Mouse (Mus musculus) heart, adult 8-10 months (tissue): ENCODE results near the gene Scp2. TPM values are rescaled to one million over a fixed set of nuclear protein-coding genes. Genes with fewer than 3 reads are reported as not detected.
"Not testable (repeated sequence)": the region's sequence is repeated elsewhere in the genome, so short reads cannot be mapped to it uniquely, and the experiment has no call there.

ENCODE experiments used
- DNase-seq: peaks from one replicate; pipeline ENCODE4 v3.0.0; 2022; ENCODE audit warnings: low spot score
- total RNA-seq, 4 experiments: library from RNA; stranded (reverse); gene quantifications; 2 replicates each; pipeline ENCODE4 v1.2.4; 2022

The Scp2 gene
- 100 to 1,000 TPM; 348 to 427 (median 386) TPM for total RNA-seq

DNA sequence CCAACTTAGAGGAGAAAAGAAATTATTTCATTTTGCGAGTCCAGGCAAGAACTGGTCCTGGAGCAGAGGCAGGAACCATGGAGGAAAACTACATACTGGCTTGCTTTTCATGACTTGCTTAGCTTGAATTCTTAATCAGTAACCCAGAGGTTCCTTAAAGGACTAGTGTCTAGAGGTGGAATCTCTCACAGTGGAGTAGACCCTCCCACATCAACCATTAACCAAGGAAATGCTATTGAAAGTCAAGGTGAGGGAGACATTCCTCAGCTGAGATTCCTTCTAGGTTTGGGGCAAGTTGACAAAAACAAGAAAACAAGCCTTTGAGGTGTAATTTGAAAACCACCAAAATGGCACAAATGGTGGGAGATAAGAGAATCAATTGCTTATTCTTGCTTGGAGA is at the start of gene Scp2:
Scp2 (minus strand) TSS at position 119 of the 400 bp plus-strand sequence.
- no peak for DNase-seq

GRCm38 (mm10) chr4:108192821-108193323 is 48.1 kb upstream of the Scp2 start:
- DNase-seq = no peak

GRCm38 (mm10) chr4:108182278-108182677 is 37.5 kb upstream of the Scp2 start:
- no peak for DNase-seq

GRCm38 (mm10) chr4:108168056-108168455 is 23.3 kb upstream of the Scp2 start:
- DNase-seq = no peak

DNA sequence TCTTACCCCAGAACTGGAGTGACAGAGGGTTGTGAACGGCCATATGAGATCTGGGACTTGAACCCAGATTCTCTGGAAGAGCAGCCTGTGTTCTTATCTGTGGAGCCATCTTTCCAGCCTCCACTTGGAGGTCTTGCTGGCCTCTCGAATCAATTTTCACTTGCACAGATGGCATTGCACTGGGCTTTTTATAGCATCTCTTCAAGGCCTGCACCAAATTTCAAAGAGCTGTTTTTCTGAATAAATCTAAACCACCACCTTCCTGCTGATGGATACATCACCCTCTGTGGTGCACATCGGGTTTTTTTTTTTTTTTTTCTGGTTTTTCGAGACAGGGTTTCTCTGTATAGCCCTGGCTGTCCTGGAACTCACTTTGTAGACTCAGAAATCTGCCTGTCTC is 22.1 kb upstream of the Scp2 start:
- DNase-seq = no peak

DNA sequence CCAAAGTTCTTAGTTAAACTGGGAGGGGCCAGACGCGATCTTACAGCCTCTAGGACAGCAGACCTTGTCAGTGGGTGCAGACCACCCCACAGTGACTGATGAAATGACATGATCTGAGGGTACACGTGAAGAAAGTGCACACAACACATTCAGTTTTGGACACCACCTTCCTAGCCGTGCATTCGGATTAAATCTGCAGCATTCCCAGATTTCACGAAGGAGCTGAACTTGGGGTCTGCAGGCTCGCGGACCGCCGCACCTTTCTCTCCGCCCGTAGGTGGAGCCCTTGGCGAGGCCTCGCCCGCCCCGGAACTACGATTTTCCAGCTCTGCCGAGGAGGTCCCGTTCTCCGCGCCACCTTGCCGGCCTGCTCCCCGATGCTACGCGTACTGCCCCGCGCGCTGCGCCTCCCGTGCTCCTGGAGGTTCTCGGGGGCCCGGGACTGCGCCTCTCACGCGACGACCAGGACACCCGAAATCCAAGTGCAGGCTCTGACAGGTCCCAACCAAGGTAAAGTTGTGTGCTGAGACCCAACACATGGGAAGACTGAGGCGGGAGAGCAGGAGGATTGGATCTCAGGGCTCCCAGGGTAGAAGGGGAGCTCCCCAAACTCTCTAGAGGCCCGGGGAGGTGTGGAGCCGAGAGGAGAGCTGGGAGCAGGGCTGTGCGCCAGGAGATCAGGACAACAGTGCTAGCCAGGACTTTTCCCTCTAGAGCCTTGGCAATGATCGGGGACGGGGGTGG is 20.5 kb upstream of the Scp2 start, which contains the start of gene Echdc2:
Echdc2 (plus strand) TSS at position 286 of the 744 bp plus-strand sequence.
- peak; percentile 22 for DNase-seq

GRCm38 (mm10) chr4:108163291-108163690 is 18.5 kb upstream of the Scp2 start:
- no peak for DNase-seq

DNA sequence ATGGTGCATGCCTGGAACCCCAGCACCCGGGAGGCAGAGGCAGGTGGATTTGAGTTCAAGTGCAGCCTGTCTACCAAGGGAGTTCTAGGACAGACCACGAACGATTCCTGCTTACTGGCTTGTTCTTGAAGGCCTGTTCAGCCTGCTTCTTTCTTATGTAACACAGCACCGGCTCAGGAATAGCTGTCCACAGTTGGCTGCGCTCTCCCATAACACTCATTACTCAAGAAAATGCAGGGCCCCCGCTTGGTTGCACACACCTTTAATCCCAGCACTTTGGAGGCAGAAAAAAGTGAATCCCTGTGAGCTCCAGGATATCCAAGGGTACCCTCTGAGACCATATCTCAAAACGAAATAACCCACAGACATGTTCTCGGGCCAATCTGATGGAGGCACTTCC is 17.1 kb upstream of the Scp2 start:
- DNase-seq = no peak

DNA sequence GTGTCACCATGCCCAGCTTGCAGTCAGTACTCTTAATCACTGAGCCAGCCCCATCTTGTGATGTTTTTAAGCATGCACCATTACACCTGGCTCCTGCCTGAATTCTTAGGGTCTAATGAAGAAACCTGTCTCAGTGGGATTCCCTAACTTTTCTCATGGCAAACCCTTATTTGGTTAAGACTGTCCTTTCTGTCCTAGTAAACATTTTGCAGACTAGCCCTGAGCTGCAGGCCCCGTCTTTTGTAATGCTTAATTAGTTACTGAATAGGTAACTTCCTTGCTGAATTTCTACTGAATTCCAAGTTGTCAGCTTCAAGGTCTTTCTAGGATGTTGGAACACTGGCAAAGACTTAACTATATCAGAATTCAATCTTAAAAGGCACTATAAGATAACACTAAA is 10.3 kb upstream of the Scp2 start:
- not testable (repeated sequence) for DNase-seq

- DNase-seq = not testable (repeated sequence)
Observed at GRCm38 (mm10) chr4:108145554-108145953, 756 bp upstream of the Scp2 start.

GRCm38 (mm10) chr4:108143778-108144177 is 1.0 kb downstream of the Scp2 start:
- no peak for DNase-seq

GRCm38 (mm10) chr4:108143178-108143577 is 1.6 kb downstream of the Scp2 start:
- not testable (repeated sequence) for DNase-seq

GRCm38 (mm10) chr4:108136938-108137337 is 7.9 kb downstream of the Scp2 start:
- DNase-seq = no peak

- no peak for DNase-seq
Observed at GRCm38 (mm10) chr4:108130452-108130851, 14.3 kb downstream of the Scp2 start.

GRCm38 (mm10) chr4:108128339-108128738 is 16.5 kb downstream of the Scp2 start:
- peak; percentile 23 for DNase-seq

DNA sequence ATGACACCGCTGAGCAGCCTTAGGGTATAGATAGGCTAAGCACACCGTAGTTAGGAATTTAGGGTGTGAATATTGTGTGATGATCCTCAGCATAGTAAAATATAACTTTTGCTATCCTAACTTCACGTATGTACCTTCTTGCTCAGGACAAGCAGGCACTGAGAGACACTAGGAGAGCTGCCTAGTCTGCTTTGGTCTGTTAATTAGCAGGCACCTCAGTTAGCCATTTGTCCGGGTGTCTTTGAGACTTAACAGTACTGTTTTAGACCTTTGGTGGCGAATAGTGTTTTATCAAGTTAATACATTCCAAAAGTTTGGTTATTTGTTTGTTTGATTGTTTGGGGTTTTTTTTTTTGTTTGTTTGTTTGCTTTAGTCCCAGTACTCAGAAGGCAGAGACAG is 17.3 kb downstream of the Scp2 start:
- no peak for DNase-seq

GRCm38 (mm10) chr4:108126260-108126659 is 18.5 kb downstream of the Scp2 start:
- no peak for DNase-seq

- DNase-seq = no peak
Observed at GRCm38 (mm10) chr4:108124104-108124503, 20.7 kb downstream of the Scp2 start.

- peak; percentile 94 for DNase-seq
Observed at GRCm38 (mm10) chr4:108117924-108118876, 26.6 kb downstream of the Scp2 start.

- DNase-seq = no peak
Observed at GRCm38 (mm10) chr4:108117488-108117887, 27.3 kb downstream of the Scp2 start.

GRCm38 (mm10) chr4:108116466-108116865 is 28.3 kb downstream of the Scp2 start:
- no peak for DNase-seq

- no peak for DNase-seq
Observed at GRCm38 (mm10) chr4:108110706-108111105, 34.1 kb downstream of the Scp2 start.
